Mouse (Mus musculus) 416B (cell line): ENCODE data around the gene Ptdss2.

Experiments used
- DNase-seq: peaks from one replicate; pipeline ENCODE4 v3.0.0; 2011; ENCODE audit warnings: low read depth

The Ptdss2 gene

DNA sequence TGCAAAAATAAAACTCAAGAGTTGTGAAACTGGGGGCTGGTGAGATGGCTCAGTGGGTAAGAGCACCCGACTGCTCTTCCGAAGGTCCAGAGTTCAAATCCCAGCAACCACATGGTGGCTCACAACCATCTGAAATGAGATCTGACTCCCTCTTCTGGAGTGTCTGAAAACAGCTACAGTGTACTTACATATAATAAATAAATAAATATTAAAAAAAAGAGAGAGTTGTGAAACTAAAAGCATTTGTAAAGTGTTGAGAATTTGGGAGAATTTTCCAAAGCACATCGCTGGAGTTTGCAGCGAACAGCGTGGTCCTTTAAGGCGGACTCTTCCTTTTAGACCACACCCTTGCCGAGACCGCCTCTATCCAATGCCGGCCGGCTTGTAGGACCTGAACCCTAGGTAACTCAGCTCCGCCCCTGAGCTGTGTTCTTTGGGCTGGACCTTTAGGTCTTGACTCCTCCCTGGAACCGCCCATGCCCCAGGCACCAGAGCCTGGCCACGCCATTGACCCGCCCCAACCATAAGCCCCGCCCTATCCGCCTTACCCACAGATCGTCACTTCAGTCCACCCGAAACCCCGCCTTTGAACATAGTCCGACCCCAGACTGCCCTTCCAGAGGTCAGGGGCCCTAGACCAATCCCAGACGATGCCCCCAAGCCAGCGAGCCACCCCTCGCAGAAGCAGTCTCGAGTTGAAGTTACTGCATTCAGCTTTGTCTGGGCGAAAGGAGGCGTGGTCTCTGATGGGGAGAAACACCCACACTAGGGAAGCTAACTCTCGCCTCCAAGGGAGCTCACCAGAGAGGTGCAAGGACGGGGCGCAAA is 721 bp downstream of the Ptdss2 start:
- DNase-seq = peak; percentile 100

DNA sequence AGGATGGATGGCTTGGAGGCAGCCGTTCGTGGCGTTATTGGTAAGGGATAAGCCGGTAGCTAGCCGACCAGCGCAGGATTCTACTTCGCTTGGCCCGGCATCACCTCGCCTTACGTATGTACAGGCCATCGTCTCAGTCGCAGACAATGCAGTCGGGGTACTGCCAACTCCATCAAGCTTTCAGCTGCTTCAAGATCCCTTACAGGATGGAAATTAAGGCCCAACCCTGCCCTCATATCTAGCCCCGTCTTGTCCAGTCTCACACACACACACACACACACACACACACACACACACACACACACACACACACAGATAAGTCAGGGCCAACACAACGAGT is 1.3 kb downstream of the Ptdss2 start:
- no peak for DNase-seq

DNA sequence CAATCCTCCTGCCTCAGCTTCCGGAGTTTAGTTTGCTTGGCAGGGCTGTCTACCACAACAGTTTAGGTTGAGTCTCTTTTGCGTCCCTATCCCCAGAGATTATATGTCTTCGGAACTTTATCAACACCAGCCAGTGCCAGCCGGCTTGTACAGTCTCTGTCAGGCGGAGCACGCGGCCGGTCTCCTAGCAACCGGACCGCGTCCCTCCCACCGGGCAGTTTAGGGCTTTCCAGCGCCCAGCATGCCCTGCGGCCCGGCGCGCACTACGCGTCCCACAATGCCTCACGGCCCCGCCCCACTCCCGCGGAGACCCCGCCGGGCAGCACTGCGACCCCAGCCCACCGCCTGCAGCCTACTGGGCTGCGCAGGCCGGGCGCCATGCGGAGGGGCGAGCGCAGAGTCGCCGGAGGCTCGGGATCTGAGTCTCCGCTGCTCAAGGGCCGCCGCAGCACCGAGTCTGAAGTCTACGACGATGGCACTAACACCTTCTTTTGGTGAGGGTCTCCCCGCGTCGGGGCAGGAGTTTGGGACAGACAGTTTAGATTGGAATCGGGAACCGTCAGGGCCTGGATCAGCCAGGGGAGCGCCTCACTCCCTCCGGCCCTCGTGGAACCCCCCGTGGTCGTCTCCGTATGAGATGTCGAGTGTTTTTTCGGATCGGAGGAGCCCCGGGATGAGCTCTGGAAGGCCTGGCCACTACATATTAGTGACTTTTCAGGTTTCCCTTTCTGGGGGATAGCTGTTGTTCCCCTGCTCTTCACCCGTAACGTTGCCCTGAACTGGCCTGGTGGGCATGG is 9.0 kb downstream of the Ptdss2 start:
- peak; percentile 88 for DNase-seq

DNA sequence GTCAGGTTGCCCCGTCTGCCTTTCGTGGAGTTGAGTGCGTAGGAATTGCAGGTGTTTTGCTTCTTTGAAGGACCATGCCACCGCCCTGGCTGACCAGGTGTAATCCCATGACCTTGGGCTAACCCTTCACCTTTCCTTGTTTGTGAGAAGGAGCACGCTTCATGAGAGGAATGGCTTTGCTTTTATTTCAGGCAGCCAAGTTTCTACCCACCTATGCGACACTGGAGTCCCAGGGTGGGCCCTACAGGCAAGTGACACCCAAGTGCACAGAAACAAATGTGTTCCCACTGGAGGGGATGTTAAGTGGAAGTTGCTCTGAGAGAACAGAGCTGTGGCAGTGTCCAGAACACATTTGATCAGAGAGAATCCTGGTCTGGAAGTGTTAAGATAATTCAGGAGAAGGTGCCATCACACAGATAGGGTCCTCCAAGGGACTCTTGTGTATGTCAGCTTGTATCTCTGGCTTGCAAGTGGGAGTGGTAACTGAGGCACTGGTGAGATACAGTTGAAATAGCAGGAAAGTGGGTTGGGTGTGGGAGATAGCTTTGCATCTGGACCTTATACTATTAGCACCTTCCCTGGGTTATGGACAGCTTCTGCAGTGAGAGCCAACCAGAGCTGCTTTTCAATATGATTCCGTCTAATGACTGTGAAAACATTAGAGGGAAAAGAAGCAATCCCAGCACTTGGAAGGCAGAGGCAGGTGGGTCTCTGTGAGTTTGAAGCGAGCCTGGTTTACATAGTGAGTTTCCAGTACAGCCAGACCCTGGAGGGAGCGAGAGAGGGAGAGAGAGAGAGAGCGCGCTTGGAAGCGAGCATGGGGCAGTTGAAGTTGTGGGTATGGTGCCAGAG is 9.9 kb downstream of the Ptdss2 start:
- no peak for DNase-seq

DNA sequence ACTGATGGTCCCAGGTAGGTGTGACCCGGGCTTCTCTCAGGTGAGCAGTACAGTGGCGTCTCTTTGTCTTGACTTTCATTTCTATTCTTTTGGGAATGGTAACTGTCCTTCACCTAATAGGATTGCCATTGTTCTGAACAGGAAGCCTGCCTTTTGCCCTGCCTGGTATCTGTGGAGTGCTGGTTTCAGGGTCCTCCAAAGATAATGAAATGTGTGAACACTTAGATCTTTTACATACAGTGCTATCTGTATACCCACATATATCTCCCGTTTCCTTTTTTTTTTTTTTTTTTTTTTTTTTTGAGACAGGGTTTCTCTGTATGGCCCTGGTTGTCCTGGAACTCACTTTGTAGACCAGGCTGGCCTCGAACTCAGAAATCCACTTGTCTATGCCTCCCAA is 19.1 kb downstream of the Ptdss2 start:
- DNase-seq = no peak

DNA sequence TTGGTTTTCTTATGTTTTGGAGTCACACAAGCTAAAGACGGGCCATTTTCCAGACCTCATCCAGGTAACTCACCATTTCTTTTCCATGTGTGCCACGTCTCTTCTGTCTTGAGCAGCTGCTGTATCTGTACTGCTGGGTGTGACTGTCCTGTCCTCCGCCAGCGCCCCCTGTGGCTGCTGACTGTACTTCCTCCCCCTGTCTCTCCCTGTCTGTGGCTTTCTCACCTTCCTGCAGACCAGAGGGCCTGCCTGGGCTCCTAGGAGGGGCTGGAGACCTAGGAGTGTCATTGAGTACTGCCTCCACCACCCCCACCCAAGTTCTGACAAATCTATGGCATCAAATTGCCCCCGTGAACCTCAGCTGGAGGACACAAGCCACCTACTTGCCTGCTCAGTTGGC is 20.9 kb downstream of the Ptdss2 start:
- DNase-seq = peak; percentile 61

DNA sequence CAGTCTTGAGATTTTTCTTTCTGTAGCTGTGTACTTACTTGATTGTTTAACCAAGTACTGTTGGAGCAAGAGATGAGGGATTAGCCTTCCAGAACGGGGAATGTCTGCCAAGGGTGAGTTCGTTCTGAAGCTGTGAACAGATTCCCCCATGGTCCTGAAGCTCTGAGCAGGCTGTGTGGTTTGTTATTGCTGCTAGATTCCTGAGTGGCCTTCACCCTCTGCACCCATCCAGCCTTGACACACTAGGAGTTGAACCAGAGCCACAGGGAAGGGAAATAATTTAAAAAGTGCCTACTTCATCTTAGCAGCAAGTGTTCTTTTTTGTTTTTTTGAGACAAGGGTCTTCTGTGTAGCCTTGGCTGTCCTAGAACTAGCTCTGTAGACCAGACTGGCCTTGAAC is 21.7 kb downstream of the Ptdss2 start:
- no peak for DNase-seq

DNA sequence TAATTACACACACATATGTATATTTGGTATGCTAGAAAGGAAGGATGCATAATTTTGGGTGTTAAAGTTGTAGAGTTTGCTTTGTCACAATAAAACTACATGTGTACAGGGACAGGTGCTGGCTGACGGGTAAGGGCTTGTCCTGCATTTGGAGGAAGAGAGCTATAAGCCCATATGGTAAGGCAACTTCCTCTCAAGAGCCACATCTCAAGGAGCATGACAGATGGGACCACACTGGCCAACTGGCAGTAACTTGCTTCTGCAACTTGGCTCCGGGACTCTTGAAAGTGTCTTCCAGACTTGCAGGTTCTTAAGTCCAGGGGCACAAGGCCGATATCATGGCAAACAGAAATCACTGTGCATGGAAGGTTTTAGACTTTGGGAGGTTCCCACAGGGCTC is 22.5 kb downstream of the Ptdss2 start:
- DNase-seq = peak; percentile 60

DNA sequence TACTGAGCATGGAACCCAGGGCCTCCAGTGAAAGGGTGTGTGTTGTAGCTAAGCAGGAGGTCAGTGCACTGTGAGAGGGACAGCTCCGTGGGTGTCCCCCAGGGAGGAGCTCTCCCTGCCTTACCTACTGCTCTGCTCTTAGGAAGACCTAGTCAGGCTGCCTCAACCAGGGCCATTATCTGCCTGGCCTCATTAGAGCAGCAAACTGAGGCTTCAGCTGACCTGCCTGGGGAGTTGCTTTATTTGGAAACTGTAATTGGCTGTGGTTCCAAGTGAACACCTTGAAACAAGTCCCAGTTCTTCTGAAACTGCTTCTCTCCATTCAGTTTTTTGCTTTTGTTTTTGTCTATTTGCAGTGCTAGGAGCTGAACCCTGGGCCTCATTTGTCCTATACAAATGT is 23.2 kb downstream of the Ptdss2 start:
- DNase-seq = no peak

DNA sequence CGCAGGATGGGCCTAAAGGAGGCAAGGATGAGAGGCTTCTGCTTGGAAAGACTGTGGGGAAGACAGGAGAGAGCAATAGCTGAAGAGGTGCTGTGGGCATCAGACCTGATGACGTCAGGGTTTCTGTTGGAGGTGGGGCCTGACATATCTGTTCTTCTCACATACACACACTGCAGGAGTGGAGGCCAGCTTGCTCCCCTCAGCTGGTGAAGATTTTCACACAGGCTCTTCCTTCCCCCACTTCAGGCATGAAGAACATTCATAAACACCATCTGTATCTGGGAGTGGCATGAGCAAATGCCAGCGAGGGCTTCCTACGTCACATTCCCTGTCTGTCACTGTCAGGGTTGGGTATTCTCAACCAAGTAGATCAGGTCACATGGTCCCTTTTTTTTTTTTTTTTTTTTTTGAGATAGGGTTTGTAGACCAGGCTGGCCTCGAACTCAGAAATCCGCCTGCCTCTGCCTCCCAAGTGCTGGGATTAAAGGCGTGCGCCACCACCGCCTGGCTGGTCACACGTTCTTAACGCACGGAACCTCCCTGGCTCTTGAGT is 23.9 kb downstream of the Ptdss2 start:
- DNase-seq = no peak

DNA sequence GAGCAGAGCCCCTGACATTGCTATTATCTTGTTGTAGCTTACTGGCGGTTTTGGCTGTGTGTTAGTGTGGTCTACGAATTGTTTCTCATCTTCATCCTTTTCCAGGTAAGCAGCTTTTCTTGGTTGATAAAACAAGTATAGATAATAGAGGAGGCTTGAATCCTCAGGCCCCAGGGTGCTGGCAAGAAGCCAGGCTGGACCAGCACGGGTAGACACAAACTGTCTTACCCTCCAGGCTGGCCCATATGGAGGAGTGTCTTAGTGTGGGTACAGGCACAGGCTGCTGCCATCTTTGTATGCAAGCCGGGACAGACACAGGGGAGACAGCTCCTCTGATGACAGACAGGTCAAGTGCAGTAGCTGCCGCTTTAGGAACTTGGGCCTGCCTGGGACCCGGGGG is 24.9 kb downstream of the Ptdss2 start:
- no peak for DNase-seq

DNA sequence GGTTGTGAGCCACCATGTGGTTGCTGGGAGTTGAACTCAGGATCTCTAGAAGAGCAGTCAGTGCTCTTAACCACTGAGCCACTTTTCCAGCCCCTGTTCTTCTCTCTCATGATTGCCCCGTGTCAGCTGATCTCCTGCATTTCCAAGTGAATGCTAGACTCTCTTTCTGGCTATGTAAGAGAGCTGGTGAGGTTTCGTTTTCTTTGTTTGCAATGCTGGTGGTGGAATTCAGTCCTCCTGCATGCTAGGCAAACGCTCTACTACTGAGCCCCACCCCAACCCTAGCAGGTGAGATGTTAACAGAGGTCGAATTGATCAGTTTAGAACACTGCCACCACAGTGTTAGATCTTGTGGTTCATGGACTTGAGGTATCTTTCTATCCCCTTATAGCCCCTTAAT is 26.5 kb downstream of the Ptdss2 start:
- DNase-seq = no peak

DNA sequence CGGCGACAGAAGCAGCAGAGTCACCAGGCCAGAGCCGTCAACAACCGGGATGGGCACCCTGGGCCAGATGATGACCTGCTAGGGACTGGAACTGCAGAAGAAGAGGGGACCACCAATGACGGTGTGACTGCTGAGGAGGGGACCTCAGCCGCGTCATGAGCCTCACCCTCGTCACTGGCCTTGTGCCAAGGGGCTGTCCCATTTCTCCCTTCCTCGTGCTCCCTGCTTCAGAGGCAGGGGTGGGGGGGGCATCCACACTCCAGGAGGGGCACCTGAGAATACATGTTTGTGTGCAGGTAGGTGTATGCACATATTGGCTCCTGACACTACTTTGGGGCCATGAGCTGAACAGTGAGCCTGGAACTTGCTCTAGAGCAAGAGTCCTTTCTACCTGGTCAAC is 33.2 kb downstream of the Ptdss2 start:
- no peak for DNase-seq

DNA sequence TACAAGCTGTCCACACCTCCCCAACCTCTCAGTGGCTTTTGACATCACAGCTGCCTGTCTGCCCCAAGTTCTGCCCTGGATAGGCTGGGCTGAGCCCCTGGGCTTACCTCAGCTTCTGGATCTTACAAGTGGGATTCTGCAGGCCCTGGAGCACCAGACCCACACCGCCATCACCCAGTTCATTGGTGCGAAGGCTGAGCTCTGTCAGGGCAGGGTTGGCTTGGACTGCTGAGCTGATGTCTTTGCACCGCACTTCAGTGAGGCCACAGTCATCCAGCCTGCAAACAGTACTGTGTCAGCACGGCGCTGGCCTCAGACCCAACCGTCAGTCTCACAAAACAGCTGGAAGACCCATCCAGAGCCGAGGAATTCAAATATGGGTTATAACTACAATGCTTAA is 42.2 kb downstream of the Ptdss2 start:
- DNase-seq = no peak

DNA sequence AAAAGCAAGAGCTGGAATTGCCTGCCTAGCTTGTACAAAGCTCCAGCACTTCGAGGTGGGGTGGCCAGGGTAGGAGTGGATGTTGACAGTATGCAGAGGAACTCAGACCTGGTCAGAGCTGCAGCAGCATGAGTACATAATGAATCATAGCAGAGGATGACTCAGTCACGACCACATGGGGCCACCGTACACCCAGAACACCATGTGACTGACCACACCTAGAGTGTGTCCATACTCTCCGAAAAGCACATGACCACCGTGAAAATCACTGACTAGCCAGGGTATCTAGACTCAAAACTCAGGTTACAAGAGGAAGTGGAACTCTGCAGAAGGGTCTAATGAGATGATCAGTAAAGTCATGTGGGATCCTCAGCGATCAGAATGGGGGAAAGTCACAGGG is 42.7 kb downstream of the Ptdss2 start:
- DNase-seq = peak; percentile 97

DNA sequence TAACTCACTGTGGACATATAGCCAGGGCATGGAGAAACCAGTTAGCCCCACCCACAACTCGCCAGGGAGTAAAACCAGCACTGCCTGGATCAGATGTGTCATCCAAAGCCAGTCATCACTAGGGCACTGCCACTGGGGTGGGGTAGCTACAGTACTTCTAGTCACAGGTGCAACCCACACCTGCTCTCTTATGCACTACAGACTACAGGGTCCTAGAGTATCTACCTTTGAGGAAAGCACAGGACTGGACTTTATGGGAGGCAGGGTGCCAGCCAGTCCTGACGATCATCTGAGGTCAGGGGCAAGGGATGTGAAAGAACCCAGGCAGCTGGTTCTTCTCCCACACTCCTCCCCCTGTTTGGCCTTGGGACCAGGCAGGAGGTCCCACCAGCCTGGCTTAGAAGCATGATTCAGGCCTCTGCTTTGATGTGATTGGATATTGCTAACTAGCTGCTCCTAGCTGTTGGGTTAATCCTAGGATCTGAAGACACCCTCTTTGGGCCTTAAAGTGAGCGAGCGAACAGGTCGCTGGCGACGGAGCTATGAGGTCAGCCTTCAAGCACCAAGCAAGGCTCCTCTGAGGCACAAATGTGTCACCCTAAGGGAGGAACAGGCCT is 45.8 kb downstream of the Ptdss2 start:
- DNase-seq = peak; percentile 76

DNA sequence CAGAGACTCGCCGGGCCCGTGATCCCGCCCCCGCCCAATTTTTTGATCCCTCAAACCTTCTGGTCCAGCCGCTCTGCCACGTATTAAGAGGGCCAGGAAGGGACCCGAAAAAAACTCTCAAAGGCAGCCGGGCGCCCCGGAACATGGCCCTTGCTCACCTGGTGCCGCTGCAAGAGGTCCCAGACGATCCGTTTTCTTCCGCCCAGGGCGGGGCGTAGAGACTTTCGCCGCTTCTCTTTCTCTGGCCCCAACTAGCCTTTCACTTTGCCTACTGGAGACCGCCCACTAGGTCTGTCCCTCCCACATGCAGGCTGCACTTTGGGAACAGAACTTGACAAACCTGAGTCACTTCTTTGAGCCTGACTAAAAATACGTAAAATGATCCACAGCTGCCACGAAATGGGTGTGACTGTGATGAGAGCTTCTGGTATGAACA is 46.4 kb downstream of the Ptdss2 start:
- DNase-seq = peak; percentile 94

DNA sequence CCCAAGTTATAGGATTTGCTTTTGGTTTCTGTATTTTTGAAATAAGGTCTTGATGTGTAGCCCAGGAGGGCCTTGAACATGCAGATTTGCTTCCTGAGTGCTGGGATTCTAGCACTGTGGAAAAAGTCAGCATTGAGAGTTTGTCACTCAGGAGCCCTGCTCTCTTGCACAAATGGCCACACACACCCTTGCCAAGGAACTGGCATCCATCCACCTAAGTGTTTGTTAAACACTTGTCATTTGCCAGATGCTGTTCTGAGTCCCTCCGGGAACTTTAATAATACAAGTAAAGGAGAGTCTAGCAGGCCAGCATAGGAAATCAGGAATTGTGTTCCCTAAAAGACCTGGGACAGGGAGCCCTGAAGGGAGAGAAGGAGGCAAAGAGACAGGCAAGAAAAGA is 47.1 kb downstream of the Ptdss2 start:
- DNase-seq = no peak

DNA sequence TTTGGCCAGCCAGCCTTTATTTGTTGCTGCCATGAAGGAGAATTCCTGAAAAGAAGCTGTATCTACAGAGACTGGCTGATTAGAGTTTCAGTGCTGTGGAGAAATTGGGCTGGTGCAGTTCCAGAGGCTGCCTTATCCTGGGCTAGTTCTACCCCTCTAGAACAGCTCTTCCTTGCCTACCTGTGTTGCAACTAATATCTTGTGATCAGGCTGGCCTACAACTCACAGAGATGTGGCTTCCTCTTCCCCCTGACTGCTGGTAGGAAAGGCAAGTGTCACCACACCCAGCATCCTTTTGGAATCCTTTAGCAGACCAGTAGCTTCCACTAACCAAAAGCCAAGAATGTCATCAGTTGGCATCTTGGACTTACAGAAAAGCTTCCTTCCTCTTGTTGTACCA is 47.7 kb downstream of the Ptdss2 start:
- DNase-seq = peak; percentile 60

DNA sequence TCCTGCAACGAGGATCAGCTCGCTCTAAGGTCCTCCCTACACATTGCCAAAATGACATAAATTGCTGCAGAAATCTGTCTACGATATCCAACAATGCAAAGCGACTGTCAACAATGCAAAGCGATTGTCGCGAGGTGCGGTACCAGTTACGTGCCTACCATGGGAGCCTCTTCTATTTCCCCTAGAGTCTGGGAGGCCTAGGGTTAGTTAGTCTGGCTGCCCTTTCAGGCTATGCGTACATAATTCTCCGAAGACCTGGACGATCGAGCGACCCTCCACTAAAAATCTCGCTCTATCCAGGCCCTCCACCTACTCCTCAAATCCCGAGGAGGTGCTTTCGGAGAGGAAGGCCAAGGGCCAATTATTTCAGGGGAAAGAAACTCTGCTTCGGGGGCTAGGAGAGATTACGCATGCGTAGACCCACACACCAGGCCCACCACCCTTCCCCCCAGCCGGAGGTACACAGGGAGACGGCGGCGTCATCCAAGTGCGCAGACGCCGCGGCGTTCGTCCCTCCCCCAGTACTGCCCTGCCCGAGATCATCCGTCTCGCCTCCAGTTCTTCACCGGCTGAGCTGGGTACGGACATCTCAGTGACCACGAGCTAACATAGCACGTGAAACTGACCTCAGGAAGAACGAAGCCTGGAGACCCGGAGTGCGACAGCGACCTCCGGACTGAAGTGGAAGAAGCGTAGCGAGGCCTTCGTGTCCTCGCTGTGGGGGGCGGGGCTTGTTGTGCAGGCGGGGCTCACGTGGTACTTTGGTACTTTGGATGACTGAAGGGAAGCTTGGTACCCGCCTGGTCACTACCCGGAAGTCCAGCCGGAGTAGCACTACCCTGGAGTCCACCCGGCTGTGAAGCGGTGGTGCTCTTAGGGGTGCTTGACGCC is 50.2 kb downstream of the Ptdss2 start, which contains the start of gene Rnh1:
Gene Rnh1, minus strand, starts transcription at position 742 of the 891 bp plus-strand sequence.
- DNase-seq = peak; percentile 97
